Mouse (Mus musculus): ENCODE measurements at regions not wholly inside any gene's neighbourhood (a gene's known extent, or its start where the extent isn't known, plus 50 kb on each side); places are given as distances from the start of the nearest gene placed in this dataset.

DNA sequence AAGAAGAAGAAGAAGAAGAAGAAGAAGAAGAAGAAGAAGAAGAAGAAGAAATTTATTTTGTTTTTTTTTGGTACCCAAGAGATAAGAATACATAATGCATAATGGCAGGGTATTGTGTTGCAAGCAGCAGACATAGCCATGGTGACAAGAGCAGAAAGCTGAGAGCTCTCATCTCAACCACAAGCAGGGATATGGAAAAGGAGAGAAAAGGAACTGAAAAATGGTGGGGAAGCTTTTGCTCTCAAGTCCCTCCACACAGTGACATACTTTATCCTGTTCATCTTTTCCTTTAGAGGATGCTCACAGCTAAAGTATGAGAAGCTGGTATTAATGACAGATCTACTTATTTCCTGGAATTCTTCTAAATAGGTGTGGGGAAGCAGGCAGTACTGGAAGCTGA lies 115.2 kb upstream of the Pik3r1 start:
- DNase-seq (ENCODE audit: low spot score), result no peak

DNA sequence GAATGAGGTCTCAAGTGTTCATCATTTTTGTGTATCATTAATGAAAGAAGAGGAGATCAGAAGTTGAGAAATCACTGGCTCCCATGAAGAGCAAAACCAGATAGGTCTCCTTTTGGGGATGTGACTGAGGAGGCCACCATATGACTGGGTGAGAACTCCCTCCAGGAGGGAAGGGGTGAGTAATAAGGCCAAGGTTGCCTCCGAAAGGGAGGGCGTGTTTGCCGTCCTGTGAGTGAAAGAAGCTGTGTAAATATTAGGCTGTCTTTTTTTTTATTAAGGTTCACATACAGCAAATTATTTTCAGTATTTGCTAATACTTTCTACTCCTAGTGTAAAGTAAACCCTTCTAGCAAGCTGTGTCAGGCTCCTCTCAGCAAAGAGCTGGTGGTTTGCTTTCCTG lies 116.7 kb upstream of the Pik3r1 start:
- DNase-seq (ENCODE audit: low spot score), result no peak

DNA sequence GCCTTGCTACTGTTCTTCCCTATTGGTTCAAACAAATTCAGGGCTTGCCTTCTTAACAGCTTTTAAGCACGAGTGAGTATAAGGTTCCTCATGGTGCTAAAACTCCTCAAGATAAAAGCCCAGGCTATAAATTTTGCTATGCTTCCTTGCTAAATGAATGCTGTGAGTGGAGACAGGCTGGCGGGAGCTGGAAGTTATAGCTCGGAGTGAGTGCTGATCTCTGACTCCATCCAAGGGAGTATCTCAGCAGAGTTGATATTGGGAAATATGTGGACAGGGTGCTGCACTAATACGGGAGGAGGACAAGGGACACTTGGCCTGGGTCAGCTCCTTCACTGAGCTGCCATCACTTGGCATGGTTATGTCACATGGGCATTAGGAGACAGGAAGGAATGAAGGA lies 123.5 kb upstream of the Pik3r1 start:
- no peak for DNase-seq (ENCODE audit: low spot score)

DNA sequence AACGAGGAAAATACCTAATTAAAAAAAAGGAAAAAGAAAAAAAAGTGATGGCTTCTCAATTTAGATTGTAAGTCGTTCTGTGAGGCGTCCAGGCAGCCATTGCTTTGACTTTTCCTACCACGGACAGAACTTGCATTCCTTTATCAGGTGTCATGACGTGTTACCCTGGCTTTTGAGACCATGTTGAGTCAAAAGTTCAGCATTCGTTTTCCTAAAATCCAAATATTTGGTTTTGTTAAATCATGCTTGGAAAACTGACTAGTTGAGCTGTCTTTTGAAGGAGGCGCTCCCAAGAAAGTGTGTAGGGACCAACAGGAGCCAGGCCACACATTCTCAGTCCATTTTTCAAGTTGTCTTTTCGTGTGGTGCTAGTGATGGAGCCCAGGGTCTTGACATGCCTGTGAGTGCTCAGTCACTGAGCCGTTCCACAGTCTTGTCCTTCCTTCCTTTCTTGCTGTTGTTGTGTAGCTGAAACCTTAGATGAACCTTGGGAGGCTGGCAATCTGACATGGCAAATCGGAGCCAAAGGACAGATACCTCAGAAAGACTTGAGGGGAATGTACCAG lies 125.1 kb upstream of the Pik3r1 start:
- peak; percentile 38 for DNase-seq (ENCODE audit: low spot score)

DNA sequence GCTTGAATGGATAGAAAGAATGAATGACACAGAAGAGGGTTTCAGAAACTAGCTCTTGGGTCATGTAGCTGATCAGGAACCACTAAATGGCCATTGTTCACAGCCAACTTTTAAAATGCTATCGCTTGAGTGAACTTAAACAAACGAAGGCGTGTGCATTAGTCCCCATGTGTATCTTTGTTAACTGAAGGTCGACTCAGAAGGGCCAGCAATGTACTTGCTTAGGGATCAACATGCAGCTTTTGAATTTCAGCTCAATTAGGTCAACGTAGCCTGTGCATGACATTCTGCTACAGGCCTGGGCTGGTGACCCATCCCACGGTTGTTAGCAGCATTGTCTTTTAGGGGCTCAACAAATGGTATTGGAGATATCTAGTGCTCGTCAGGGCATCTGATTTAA lies 127.1 kb upstream of the Pik3r1 start:
- no peak for DNase-seq (ENCODE audit: low spot score)

DNA sequence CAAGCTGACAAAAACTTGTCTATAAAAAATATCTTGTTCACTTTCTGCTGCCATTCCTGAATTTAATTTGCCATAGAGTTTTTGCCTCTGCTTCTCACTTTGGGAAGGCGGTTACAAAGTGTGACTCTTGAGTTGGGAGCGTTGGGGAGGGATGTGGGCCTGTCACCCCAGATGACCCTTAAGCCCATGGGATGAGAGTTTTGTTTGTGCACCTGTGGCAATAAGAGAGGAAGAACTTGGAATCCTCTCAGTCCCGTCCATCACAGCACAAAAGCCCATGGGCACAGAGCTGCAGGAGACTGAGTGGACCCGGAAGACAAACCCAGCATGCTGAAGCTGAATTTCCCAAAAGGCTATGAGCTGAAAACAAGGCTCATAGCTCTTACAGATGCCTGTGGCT lies 127.7 kb upstream of the Pik3r1 start:
- DNase-seq (ENCODE audit: low spot score), result no peak

DNA sequence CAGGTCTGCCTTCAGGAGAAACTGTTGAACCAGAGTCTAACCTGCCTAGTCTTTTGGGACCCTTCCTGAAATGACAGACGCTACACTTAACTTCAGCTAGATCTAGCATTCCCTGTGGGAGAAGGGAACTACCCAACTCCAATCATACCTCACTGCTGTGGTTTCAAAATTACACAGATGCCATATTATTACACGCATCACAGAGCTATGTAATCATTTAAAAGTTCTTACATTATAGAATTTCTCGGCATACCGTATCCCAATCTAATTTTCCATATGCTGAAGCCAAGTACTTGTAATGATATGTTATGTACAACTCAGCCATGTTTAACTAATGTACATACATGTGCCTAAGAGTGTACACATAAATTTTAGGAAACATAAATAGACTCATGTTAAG lies 128.9 kb upstream of the Pik3r1 start:
- DNase-seq (ENCODE audit: low spot score), result no peak

DNA sequence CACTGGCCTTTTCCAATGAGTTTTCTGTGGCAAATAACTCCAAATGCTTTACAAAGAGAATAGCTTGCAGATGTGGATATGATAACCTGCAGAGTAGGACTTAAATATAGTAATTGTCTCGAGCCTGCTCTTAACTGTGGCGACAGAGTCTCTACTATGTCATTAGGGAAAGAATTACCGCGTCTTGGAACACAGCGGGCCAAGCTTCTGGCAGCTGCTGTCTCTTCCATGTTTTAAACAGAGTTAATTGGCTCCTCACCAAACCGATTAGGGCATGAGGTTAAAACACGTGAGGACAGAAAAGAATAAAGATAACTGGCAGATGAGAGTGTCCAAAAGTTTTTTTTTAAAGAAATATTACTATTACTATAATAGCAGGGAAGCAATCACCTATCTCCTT lies 134.2 kb upstream of the Pik3r1 start:
- no peak for DNase-seq (ENCODE audit: low spot score)

DNA sequence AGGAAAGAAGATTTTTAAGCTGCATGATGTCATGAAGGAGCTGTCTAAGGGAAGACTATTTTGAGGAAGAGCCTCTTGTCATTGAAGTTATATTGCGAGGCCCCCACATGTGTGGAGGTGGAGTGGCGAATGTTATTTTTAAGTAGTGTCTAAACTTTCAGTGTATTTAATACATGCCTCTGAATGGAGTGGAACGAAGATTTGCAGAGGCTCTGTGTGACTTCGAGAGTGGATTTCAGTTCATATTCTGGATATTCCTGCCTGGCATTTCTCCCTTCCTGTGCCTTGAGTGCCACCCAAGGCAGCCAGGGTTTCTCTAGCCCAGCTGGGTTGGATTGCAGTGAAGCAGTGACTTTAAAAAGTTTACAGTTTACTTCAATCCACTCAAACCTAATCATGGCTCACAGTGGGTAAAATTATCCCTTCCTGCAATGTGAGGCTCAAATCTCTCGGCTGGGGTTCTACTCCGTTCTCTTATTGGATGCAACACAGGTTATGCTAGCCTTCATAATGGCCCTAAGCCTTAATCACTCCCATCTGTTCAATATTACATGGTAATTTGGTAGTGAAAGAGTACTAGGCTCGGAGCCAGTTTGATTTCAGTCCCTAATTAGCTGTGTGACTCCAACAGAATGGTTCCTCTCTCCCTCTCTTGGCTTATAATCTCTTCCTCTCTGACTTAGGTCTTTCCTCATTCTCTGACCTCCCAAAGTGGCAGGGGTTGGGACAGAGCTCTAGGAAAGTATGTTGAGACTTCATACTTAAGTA lies 138.1 kb upstream of the Pik3r1 start:
- no peak for DNase-seq (ENCODE audit: low spot score)

DNA sequence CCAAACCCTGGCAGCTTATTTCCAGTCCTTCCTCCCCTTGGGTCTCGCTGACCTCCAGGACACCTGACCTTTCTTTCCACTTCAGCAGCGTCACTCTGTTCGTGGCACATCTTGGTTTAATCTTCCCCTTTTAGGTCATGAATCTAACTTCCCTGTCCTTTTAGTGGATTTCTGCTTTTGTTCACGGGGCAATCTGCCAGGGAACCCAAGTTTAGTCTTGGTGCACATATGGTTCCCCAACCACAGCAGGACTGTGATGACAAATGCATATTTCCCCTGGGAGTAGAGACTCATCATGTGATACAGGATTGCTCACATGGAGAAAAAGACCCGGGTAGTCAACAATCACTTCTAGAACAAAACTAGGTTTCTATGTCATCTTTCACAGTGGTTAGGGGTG lies 141.0 kb upstream of the Pik3r1 start:
- peak; percentile 42 for DNase-seq (ENCODE audit: low spot score)

DNA sequence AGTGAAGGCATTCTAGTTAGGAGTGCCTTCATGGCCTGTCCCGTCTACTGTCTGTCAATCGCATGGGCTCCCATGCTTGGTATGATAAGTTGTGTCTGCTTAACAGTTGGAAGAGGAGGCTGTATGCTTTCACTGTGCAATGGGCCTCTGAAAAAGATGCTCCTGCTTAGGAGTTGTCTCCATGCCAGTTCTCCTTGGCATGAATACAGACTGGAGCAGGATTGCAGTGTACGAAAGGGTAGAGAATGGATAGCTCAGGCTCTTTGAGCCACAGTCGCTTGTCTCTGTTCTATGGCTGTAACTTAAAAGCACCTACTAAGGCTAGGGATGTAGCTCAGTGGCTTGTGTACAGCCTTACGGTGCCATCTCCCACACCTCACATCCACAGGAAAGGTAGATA lies 142.7 kb upstream of the Pik3r1 start:
- no peak for DNase-seq (ENCODE audit: low spot score)

DNA sequence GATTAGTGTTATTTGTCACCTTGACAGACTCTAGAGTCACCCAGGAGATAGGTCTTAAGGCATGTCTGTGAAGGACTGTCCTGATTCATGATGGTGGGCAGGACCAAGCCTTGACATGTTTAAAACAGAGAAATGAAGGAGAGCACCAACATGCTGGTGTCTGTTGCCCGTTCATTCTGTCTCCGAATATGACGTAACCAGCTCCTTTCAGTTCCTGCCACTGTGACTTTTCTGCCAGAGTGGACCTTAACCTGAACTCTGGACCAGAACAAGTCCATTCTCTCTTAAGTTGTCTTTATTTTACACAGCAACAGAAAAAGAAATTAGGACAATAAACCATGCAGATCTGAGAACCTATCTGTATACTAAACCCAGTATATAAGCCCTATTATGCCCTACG lies 146.1 kb upstream of the Pik3r1 start:
- DNase-seq (ENCODE audit: low spot score), result no peak

DNA sequence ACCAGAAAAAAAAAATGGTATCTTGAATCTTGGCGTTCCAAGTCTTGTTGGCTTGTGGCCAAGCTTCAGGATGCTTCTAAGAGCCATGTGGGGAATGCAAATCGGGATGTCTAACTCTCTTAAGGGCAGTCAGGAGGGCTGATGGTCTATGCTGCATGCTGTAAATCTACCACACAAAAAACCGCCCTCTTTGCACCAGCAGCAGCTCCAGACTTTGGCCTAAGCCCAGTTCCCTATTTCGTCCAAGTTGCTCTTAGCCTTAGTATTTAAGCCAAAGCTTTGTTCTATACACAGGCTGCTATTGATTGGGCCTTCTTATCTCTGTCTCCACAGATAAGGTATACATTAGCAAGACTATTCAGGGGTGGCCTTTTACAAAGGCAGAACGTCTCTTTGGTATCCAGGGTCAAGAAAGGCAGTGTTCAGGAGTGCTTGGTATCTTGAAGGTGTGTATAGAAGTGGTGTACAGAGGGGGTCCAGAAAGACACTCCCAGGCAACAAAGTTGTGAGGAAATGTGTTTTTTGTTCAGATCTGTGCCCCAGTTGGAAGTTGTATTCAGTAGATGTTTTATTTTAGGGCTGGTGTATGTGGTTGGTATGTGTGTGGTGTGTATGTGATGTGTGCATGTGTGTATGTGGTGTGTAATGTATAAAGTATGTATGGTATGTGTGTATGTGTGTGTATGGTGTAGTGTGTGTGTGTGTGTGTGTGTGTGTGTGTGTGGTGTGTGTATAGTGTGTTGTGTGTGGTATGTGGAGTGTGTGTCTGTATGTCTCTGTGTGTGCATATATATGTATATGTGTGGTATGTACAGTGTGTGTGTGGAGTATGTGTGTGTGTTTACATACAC lies 146.9 kb upstream of the Pik3r1 start:
- DNase-seq (ENCODE audit: low spot score), result no peak

DNA sequence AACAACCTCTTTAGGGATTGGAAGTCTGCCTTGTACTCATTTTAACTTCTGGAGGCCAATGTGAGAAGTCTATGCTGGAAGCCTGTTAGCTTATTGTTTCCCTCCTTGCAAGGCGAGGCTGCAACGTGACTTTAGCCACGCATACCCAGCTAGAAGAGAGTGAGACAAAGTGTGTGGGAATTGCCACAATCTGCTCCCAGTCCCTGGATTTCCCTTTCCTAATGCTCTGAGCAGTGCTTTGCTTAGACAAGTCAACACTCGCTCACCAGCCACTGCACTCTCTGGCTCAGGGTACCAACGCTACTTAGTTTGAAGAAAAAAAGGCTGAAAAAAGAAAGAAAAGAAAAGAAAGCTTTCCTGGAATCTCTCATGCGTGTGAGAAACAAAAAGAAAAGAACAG lies 147.5 kb upstream of the Pik3r1 start:
- no peak for DNase-seq (ENCODE audit: low spot score)

DNA sequence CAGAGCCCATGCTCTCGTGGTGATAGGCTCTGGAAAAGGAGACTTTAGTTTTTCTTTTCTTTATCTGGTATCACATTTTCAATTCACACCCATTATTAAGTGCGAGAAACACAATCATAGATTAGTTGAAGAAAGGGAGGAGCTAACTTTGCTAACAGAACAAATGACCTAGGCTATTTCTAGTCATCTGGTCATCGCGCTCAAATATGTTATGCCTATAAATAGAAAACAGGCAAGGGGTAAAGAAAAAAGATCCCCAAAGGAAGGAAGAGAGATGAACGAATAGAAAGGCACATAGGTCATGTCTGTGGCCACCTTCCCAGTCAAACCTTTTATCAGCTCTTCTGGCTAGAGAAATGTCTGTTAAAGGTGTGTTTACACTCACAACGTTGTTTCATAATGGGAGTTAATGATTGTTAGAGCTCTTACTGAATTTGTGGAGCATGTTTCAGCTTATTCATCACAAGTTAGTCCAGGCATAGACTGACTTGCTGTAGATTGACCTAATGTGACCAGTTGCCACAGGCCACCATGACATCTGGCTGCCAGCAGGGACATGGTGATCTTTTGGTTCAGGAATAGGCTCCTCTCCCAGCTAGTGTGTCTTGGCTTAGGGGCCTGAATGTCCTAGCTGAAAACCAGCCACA lies 148.1 kb upstream of the Pik3r1 start:
- DNase-seq (ENCODE audit: low spot score), result peak; percentile 34

DNA sequence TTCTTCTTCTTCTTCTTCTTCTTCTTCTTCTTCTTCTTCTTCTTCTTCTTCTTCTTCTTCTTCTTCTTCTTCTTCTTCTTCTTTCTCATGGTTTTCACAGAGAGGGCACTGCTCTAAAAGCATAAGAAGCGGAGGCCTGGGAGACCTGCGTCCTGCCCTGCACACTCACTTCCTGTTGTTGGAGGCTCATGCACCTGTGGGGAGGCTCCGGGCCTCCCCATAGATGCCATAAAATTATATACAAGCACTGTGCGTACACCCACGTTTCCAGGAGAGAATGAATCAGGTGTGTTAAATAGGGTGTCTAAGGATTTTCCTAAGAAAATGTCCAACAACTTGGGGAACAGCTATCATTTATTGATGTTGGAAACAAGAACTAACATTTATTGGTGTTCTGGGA lies 148.9 kb upstream of the Pik3r1 start:
- DNase-seq (ENCODE audit: low spot score), result no peak

DNA sequence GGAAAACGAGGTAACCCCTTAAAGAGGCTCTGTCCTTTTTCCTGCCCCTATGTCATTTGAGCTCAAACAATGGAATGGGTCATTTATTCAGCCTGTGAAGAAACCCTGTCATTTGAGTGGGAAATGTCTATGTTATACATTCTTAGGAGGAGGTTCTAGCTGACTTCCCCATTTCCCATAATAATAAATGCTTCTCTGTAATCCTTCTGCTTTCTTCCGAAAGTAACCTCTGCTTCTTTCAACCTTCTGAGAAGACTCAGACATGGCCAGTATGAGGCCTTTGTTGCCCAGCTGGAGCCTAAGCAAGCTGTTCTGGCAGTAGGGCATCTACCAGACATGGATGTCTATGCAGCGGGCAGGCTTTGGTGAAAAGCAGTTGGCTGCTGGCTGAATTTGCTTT lies 150.2 kb upstream of the Pik3r1 start:
- DNase-seq (ENCODE audit: low spot score), result no peak

DNA sequence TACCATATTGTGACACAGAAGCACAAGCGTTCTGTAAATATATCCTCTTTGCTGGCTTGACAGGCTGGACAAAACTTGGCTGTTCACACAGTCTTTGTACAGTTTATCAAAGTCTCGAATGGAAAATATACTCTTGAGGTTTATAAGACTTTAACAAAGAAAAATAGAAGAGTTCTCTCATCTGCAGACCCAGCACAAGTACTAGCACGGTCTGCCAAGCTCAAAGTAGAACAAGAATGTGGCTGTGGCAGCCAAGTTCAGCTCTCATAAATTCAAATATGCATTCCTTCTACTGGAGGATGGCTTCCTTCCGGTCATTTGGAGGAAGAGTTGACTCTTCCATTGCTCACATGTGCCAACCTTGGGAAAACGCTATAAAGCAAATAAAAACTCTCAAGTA lies 151.2 kb upstream of the Pik3r1 start:
- peak; percentile 38 for DNase-seq (ENCODE audit: low spot score)

DNA sequence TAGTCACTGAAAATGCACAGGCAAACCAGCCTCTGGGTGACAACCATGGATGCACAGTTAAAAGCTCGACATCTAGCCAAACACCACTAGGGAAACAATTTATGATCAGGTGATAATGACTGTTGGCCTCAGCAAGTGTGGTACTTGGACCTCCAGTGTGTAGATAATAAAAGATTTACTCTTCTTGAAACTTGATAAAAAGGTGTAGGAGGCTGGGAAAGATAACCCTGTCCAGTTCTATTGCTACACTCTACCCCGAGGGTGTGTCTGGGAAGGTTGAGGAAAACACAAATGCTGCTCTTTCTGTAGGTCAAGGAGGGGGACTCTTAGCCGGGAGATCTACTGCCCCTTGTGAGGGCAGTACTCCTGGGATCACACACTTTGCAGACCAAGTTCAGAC lies 152.4 kb upstream of the Pik3r1 start:
- no peak for DNase-seq (ENCODE audit: low spot score)

DNA sequence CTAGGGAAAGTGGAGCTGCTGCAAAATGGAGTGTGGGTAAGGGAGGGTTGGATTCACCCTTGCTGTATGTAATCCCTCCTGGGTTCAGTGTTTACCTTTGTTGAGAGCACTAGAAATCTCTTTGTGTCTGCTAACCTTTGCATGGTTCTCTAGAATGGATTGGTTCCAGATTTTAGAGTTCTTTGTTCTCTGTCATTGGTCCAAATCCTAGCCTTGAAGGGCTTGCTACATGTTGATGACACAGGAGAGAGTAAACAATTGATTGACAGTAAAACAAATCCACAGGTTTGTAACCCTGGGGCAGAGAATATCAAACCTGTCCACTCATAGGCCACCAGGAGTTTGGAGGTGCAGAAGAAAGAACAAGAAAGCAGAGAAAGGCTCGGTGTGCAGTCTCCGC lies 156.6 kb upstream of the Pik3r1 start:
- no peak for DNase-seq (ENCODE audit: low spot score)

DNA sequence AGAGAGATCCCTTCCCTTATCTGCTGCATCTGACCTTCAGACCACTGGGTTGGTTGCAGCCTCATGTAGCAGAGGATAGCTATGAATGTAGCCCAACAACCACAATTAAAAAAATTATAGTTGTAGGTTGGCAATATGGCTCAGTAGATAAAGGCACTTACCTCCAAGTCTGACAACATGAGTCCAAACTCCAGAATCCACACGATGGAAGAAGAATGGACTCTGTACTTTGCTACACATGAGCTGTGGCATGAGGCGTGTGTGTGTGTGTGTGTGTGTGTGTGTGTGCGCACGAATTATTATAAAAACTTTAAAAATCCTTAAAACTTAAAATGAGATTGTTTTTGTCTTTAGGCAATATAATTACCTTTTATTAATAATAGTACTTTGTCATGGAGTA lies 163.2 kb upstream of the Pik3r1 start:
- no peak for DNase-seq (ENCODE audit: low spot score)

DNA sequence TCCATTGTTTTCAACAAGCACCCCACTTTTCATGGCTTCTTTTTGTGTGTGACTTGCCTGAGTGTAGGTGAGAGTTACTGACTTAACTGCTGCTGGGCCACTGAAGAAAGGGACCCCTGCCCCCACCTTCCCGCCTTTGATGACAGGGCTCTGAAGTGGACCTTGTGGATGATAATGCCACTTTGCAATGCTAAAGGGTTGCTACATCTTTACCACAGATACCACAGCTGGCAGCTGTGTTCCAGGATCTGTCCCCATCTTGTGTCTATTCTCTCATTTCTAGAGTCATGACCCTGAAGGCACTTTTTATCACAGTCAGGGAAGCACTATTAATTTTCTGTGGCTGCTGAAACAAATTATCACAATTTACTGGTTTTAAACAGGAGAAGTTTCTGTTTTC lies 163.9 kb upstream of the Pik3r1 start:
- DNase-seq (ENCODE audit: low spot score), result no peak

DNA sequence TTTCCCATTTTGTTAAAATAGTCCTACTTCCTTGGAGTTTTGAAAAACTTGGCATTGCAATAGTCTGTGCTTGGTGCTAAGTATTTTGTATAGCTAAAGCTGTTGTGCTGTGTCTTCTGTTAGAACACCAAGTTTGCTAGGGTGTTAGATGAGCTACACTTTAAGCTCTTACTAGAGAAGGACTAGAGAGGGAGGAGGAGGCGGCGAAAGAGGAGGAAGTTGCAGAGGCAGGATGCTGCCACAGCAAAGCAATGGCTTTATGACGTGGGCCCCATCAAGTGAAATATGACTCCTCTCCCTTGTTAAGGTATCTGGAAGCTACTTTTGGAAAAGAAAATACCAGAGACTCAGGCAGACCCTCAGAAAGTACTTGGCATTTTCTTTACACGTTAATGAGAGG lies 167.8 kb upstream of the Pik3r1 start:
- DNase-seq (ENCODE audit: low spot score), result no peak
